Mouse (Mus musculus) heart, embryonic 13.5 days (tissue): ENCODE measurements at regions not wholly inside any gene's neighbourhood (a gene's known extent, or its start where the extent isn't known, plus 50 kb on each side); places are given as distances from the start of the nearest gene placed in this dataset.

ENCODE experiments used
- ATAC-seq: fragments of 200-750 bp; cut with Nextera tagmentation; 2 replicates; pipeline ENCODE4 v1.8.0; 2017; ENCODE audit warnings: moderate TSS enrichment; ENCODE audit not compliant: insufficient number of reproducible peaks, low FRiP score, low TSS enrichment; ENCODE audit errors: extremely low read depth
- H3K27ac ChIP-seq: fragments of 300-500 bp; sonication (generic); replicated peaks from 2 replicates; pipeline ENCODE4 v1.5.1; 2015; ENCODE audit warnings: moderate library complexity, mild to moderate bottlenecking, inconsistent platforms
- H3K27me3 ChIP-seq: fragments of 300-500 bp; sonication (generic); replicated peaks from 2 replicates; pipeline ENCODE4 v1.6.1; 2015; ENCODE audit warnings: mild to moderate bottlenecking, inconsistent platforms
- H3K36me3 ChIP-seq: fragments of 300-500 bp; sonication (generic); 2 replicates; pipeline ENCODE4 v1.6.1; 2015; ENCODE audit warnings: mild to moderate bottlenecking, inconsistent platforms
- H3K4me1 ChIP-seq: fragments of 300-500 bp; sonication (generic); 2 replicates; pipeline ENCODE4 v1.6.1; 2015; ENCODE audit warnings: inconsistent platforms
- H3K4me2 ChIP-seq: fragments of 300-500 bp; sonication (generic); 2 replicates; pipeline ENCODE4 v1.6.1; 2015; ENCODE audit warnings: inconsistent platforms, mild to moderate bottlenecking, moderate library complexity
- H3K4me3 ChIP-seq: fragments of 300-500 bp; sonication (generic); 2 replicates; pipeline ENCODE4 v1.5.1; 2015; ENCODE audit warnings: moderate library complexity, mild to moderate bottlenecking, inconsistent platforms
- H3K9ac ChIP-seq: fragments of 300-500 bp; sonication (generic); 2 replicates; pipeline ENCODE4 v1.6.1; 2015; ENCODE audit warnings: inconsistent platforms, mild to moderate bottlenecking, moderate library complexity
- H3K9me3 ChIP-seq: fragments of 300-500 bp; sonication (generic); 2 replicates; pipeline ENCODE4 v1.6.1; 2016; ENCODE audit warnings: inconsistent platforms
- WGBS: fragments of 180-500 bp; shearing (Covaris S2); methylation state at CpG from one replicate; pipeline ENCODE4 v1.1.7; 2015; ENCODE audit warnings: mixed read lengths; 5-methylcytosine and 5-hydroxymethylcytosine counted together

DNA sequence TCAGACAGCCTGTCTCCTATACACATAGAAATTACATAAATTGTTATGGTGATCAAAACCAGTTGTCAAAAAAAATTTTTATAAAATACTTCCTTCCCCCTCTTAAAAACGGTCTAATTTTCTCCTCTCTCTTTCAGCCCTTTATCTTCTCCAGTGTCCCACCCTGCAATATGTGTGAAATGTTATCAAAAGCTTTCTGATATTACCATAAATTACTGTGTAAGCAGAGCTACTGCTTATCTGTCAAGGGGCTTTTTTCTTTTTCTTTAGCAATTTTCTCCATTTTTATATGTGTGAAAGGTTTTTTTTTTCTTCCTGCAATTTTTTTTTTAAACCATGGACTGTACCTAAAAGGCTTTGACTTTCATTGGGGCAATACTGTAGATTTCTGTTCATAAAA is 508.4 kb upstream of the Adgrl2 start:
- Histone ChIP-seq H3K9ac (no peak overlapping the region), H3K4me1 (no peaks in the 10 kb centered on the region), H3K27me3 (peaks cover 14% of the 10 kb centered on the region), H3K4me3 (no peak overlapping the region), H3K36me3 (no peaks in the 10 kb centered on the region), H3K4me2 (no peak overlapping the region), H3K9me3 (no peaks in the 10 kb centered on the region), H3K27ac (no peak overlapping the region)
- ATAC-seq = no peak
- WGBS = 45% methylated on average over 1 of the region's 1 CpGs

DNA sequence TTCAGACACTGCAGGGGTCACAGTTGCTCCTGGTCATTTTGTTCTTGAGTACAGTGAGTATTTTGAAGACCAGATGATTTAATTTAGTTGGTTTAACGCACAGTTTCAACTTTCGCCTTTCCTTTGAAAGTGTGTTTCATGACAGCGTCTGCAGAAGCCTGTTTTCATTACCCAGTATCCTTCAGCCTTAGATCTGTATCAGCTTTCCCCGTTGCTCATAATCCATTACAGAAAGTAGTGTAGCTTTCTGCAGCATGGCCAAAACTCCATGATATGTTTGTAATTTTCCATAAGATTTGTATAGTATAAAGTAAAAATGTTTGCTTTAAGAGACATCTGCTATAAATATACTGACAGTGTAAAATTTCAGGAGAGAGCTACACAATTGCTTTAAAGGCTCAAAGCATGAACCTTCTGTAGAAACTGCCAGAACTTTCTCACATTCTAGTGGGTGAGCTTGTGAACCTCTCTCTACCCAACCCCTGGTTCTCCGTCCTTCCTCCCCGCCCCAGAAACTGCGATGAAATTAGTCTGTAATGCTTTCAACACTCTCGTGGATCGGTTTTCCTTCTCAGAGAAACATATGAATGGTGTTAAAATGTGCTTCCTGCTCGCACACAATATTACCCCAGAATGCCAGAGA is 506.6 kb upstream of the Adgrl2 start:
- no peak overlapping the region for H3K27ac ChIP-seq
- no peaks in the 10 kb centered on the region for H3K4me1 ChIP-seq
- H3K9me3 ChIP-seq = no peaks in the 10 kb centered on the region
- WGBS = 61% methylated on average over 10 of the region's 10 CpGs
- no peak overlapping the region for H3K4me3 ChIP-seq
- H3K9ac ChIP-seq = no peak overlapping the region
- peaks cover 2% of the 10 kb centered on the region for H3K27me3 ChIP-seq
- H3K4me2 ChIP-seq = 0 out of 2 replicates have a peak overlapping the region, but pooled peaks have one; percentile 16
- ATAC-seq = no peak
- no peaks in the 10 kb centered on the region for H3K36me3 ChIP-seq

DNA sequence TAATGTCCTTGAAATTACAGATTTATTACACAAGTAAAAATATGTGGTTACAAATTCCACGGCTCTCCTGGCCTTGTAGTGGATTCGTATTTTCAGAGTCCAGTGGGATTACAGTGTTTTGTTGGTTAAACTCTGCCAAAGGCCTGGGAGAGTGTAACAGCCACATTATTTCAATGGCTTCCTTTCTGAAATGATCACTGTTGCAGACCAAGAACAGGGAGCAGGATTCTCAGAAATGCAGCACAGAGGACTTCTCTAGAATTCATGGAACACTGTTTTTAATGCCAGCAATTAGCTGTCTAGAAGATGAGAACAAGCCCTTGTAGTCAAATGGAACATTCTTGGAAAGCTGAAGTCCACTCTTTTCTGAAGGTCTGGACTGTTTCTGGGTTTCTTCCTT is 505.8 kb upstream of the Adgrl2 start:
- WGBS = 73% methylated on average over 2 of the region's 2 CpGs
- Histone ChIP-seq H3K9me3 (no peaks in the 10 kb centered on the region), H3K9ac (no peak overlapping the region), H3K4me1 (no peaks in the 10 kb centered on the region), H3K4me3 (no peak overlapping the region), H3K27me3 (no peaks in the 10 kb centered on the region), H3K4me2 (no peak overlapping the region), H3K27ac (no peak overlapping the region), H3K36me3 (no peaks in the 10 kb centered on the region)
- no peak for ATAC-seq

DNA sequence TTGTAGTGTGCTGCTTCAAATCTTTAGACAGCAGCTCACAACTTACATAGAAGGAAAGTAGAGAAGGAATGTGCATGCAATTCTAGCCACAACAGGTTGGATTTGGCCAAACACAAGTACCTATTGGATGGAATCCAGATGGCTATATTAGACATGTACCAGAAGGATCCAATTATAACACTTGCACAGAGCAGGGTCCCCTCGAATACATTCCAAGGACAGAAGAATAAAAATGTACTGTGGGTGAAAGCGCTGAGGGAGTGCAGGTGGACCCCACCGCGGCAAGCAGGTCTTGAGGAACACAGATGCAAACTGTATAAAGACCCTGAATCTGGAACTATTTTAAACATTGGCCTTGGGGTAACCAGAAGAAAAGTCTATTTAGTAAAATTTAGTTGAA is 497.8 kb upstream of the Adgrl2 start:
- no peak overlapping the region for H3K4me3 ChIP-seq
- no peak overlapping the region for H3K9ac ChIP-seq
- 72% methylated on average over 4 of the region's 4 CpGs for WGBS
- H3K4me1 ChIP-seq = peaks cover 4% of the 10 kb centered on the region; the same call in 1 of the 2 replicates
- H3K27me3 ChIP-seq = no peaks in the 10 kb centered on the region
- ATAC-seq = no peak
- no peak overlapping the region for H3K4me2 ChIP-seq
- H3K36me3 ChIP-seq = no peaks in the 10 kb centered on the region
- H3K9me3 ChIP-seq = no peaks in the 10 kb centered on the region
- H3K27ac ChIP-seq = no peak overlapping the region

DNA sequence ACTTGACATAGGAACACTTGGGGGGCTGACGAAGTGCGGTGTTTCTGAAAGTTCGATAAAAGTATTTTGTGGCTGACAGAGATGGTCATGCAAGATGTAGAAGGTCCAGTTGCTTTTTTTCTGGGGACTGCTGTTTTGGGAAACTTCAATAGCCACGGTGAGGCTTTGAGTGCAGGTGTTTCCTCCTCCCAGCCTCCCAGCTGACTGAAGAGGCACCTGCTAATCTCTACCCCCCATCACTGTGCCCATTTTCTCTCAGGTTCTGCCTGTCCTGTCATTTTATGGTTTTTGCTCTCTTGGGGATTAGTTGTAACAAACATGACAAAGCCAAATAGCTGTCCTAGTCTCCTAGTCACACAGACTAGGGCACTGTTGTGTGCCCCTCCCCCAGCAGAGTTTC is 495.1 kb upstream of the Adgrl2 start:
- no peaks in the 10 kb centered on the region for H3K36me3 ChIP-seq
- H3K4me1 ChIP-seq = peaks cover 4% of the 10 kb centered on the region; the same call in 1 of the 2 replicates
- H3K4me2 ChIP-seq = no peak overlapping the region
- no peak overlapping the region for H3K9ac ChIP-seq
- no peak for ATAC-seq
- no peak overlapping the region for H3K4me3 ChIP-seq
- no peaks in the 10 kb centered on the region for H3K27me3 ChIP-seq
- no peak overlapping the region for H3K27ac ChIP-seq
- WGBS = 75% methylated on average over 4 of the region's 4 CpGs
- H3K9me3 ChIP-seq = no peaks in the 10 kb centered on the region

DNA sequence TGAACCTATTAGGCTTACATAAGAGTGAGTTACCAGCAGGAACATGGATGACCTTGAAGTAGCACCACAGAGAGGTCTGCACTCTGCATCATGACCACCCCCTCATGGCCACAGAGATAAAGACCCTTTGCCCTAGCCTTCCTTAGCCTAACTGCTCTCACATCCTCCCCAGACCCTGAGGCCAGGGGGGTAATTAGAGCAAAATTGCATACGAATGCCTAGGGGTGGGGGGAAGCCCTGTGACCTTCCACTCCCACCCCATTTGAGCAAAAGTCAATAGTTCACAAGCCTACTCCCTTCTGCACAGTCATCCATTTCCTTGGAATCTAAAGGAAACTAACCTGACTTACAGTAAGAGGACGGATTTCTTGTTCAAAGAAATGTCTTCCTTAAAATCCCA is 494.0 kb upstream of the Adgrl2 start:
- no peak overlapping the region for H3K4me2 ChIP-seq
- no peak for ATAC-seq
- no peak overlapping the region for H3K27ac ChIP-seq
- no peaks in the 10 kb centered on the region for H3K36me3 ChIP-seq
- H3K4me1 ChIP-seq = peaks cover 4% of the 10 kb centered on the region; the same call in 1 of the 2 replicates
- no peak overlapping the region for H3K4me3 ChIP-seq
- no peaks in the 10 kb centered on the region for H3K9me3 ChIP-seq
- H3K9ac ChIP-seq = no peak overlapping the region
- 54% methylated on average over 2 of the region's 2 CpGs for WGBS
- no peaks in the 10 kb centered on the region for H3K27me3 ChIP-seq

DNA sequence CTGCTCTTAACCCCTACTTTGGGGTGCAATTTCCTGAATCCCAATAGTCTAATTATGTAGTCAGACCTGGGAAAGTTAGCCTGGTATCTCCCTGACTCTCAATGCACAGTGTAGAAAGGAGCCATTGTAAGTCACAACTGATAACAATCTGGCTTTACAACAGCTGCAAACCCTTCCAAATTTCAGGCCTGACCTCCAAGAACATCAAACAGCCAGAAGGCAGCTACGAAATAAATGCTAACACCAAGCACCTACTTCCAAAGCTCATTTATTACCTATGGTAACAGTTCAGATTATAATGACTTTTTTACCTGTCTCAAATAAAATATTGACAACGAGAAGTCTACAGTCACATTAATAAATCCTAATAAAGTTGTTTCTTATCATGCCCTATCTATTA is 485.8 kb upstream of the Adgrl2 start:
- WGBS = 80% methylated on average over 2 of the region's 2 CpGs
- Histone ChIP-seq H3K36me3 (no peaks in the 10 kb centered on the region), H3K27ac (no peak overlapping the region)

DNA sequence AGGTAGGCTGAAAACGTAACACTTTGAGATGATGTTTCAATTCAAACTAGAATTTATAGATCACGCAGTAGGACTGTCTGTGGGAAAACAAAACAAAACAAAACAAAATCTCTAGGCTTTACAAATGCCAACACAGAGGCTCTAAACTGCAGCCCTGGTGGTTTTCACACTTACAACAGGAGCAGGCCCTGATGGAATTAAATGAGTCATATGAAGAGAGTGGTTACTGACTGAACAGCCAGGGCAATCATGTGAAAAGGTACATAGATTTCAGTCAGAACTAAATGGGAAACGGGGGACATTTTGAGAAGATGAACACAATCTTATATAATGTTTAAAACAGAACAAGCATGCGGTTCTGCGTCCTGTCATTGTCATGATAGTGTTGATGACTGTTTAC is 476.6 kb upstream of the Adgrl2 start:
- H3K9ac ChIP-seq = no peak overlapping the region
- H3K4me1 ChIP-seq = no peaks in the 10 kb centered on the region
- no peaks in the 10 kb centered on the region for H3K27me3 ChIP-seq
- H3K4me3 ChIP-seq = no peak overlapping the region
- WGBS = 71% methylated on average over 5 of the region's 5 CpGs
- ATAC-seq = no peak
- H3K36me3 ChIP-seq = no peaks in the 10 kb centered on the region
- 0 out of 2 replicates have a peak, but pooled peaks cover 6% of the 10 kb centered on the region for H3K9me3 ChIP-seq
- H3K27ac ChIP-seq = no peak overlapping the region
- H3K4me2 ChIP-seq = no peak overlapping the region

More for the DNA sequence above, 485.8 kb upstream of the Adgrl2 start:
- no peak overlapping the region for H3K4me2 ChIP-seq
- 0 out of 2 replicates have a peak, but pooled peaks cover 6% of the 10 kb centered on the region for H3K9me3 ChIP-seq
- H3K4me1 ChIP-seq = no peaks in the 10 kb centered on the region
- H3K9ac ChIP-seq = no peak overlapping the region
- H3K4me3 ChIP-seq = no peak overlapping the region
- H3K27me3 ChIP-seq = no peaks in the 10 kb centered on the region
- ATAC-seq = no peak

DNA sequence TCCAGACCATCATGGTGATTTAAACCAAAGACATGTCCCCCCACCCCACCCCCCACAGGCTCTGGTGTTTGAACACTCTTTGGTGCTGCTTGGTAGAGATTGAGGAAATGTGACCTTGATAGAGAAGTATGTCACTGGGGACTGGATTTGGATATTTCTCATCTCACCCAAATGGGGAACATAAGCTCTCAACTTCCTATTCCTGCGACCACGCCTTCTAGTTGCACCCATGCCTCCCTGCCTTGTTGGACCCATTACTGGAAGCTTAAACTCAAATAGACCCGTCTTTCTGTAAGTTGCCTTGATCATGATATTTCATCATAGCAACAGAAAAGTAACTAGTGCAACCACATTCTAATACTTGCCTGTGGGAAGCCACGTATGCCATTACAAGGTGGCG is 474.2 kb upstream of the Adgrl2 start:
- Histone ChIP-seq H3K27ac (no peak overlapping the region), H3K9ac (no peak overlapping the region), H3K4me1 (no peaks in the 10 kb centered on the region), H3K36me3 (no peaks in the 10 kb centered on the region), H3K9me3 (no peaks in the 10 kb centered on the region), H3K4me2 (no peak overlapping the region), H3K27me3 (no peaks in the 10 kb centered on the region), H3K4me3 (no peak overlapping the region)
- 93% methylated on average over 5 of the region's 5 CpGs for WGBS
- no peak for ATAC-seq

DNA sequence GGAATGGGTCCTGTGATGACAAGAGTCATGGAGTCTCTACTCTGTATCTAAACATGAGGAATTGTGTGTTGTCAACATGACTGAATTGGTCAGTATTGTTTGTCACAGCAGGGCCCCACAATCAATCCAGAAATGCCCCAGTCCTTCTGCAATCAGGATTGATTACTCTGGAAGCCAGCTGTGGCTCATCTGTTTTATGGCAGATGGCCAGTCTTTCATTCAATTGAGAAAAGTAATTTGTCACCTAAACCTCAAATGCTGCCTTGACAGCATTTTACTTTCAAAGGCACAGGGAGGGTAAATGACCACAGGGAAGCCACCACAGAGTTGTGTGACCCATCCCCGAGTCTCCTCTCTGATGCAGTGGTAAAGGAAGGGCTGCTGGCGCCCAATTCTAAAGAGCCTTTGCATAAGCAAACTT is 471.8 kb upstream of the Adgrl2 start:
- Histone ChIP-seq H3K27ac (no peak overlapping the region), H3K9me3 (no peaks in the 10 kb centered on the region), H3K4me1 (no peaks in the 10 kb centered on the region), H3K36me3 (no peaks in the 10 kb centered on the region), H3K27me3 (no peaks in the 10 kb centered on the region), H3K4me2 (no peak overlapping the region), H3K4me3 (no peak overlapping the region), H3K9ac (no peak overlapping the region)
- WGBS = 68% methylated on average over 2 of the region's 2 CpGs
- ATAC-seq = no peak

DNA sequence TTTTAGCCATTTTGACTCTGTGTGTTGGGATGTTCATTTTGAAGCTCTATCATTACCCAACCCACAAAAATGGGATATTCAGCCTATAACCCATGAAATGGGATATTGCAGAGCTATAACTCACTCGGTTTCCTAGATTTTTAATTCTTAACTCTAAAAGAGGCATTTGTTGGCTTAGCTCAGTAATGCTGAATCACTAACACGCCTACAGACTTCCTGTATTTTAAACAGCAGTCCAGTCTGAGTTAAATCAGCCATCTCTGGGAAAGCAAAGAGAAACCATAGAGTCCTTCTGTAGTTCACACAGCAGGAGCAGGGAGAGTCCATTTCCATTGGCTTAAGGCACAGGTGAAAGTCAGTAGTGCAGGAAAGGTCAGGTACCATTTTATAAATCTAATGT is 471.3 kb upstream of the Adgrl2 start:
- Histone ChIP-seq H3K9me3 (no peaks in the 10 kb centered on the region), H3K9ac (no peak overlapping the region), H3K27me3 (no peaks in the 10 kb centered on the region), H3K4me2 (no peak overlapping the region), H3K27ac (no peak overlapping the region), H3K4me1 (no peaks in the 10 kb centered on the region), H3K36me3 (no peaks in the 10 kb centered on the region), H3K4me3 (no peak overlapping the region)
- ATAC-seq = no peak
- WGBS = 65% methylated on average over 2 of the region's 2 CpGs

DNA sequence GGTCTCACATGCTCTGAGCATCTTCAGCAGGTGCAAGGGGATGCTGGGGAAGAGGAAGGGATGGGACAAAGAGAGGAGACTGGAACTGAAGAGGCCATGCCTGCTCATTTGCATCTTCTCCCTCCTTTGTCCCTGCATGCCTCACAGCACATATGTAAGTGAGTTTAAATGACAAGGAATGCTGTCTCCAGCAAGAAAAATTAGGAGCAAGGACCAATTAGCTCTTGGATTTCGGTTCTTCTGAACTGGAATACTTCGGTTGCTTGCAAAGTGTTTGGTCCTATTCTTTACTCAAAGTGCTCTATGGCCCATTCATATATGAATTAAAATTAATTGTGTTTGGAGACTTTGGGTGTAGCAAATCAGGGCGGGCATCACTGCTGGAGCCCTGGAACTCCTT is 459.0 kb upstream of the Adgrl2 start:
- H3K9me3 ChIP-seq = no peaks in the 10 kb centered on the region
- ATAC-seq = no peak

More for the DNA sequence above, 459.0 kb upstream of the Adgrl2 start:
- H3K9ac ChIP-seq = no peak overlapping the region
- no peaks in the 10 kb centered on the region for H3K36me3 ChIP-seq
- no peak overlapping the region for H3K4me2 ChIP-seq
- 79% methylated on average over 3 of the region's 3 CpGs for WGBS
- H3K27ac ChIP-seq = no peak overlapping the region
- no peak overlapping the region for H3K4me3 ChIP-seq
- 0 out of 2 replicates have a peak, but pooled peaks cover 6% of the 10 kb centered on the region for H3K27me3 ChIP-seq
- peaks cover 14% of the 10 kb centered on the region; the same call in 1 of the 2 replicates for H3K4me1 ChIP-seq
